Mouse (Mus musculus) splenic B cell, adult 2 months (primary cell): ENCODE data around the gene Fbxl17.

ENCODE experiments used
- DNase-seq: peaks from one replicate; pipeline ENCODE4 v3.0.0-alpha.2; 2011; ENCODE audit warnings: low read depth, low spot score
- H3K27me3 ChIP-seq: 2 replicates; pipeline ENCODE4 v1.6.1; 2012; ENCODE audit warnings: mild to moderate bottlenecking, low read length, moderate library complexity, mixed read lengths; ENCODE audit not compliant: control insufficient read depth, poor library complexity, insufficient read depth, severe bottlenecking
- H3K36me3 ChIP-seq: 2 replicates; pipeline ENCODE4 v1.6.1; 2012; ENCODE audit warnings: mild to moderate bottlenecking, low read length, moderate library complexity, mixed read lengths; ENCODE audit not compliant: control insufficient read depth, poor library complexity, insufficient read depth, severe bottlenecking

The Fbxl17 gene

GRCm38 (mm10) chr17:63280990-63281389 lies 218.8 kb downstream of the Fbxl17 start:
- DNase-seq = no peak
- no peaks in the 10 kb centered on the region for H3K36me3 ChIP-seq
- no peaks in the 10 kb centered on the region for H3K27me3 ChIP-seq

GRCm38 (mm10) chr17:63279144-63279543 lies 220.7 kb downstream of the Fbxl17 start:
- no peaks in the 10 kb centered on the region for H3K36me3 ChIP-seq
- no peak for DNase-seq
- no peaks in the 10 kb centered on the region for H3K27me3 ChIP-seq

GRCm38 (mm10) chr17:63273353-63273752 lies 226.5 kb downstream of the Fbxl17 start:
- H3K36me3 ChIP-seq = no peaks in the 10 kb centered on the region
- DNase-seq = no peak

GRCm38 (mm10) chr17:63272914-63273313 lies 226.9 kb downstream of the Fbxl17 start:
- no peaks in the 10 kb centered on the region for H3K36me3 ChIP-seq
- no peaks in the 10 kb centered on the region for H3K27me3 ChIP-seq
- DNase-seq = no peak

More at GRCm38 (mm10) chr17:63273353-63273752, 226.5 kb downstream of the Fbxl17 start:
- no peaks in the 10 kb centered on the region for H3K27me3 ChIP-seq

GRCm38 (mm10) chr17:63271000-63271399 lies 228.8 kb downstream of the Fbxl17 start:
- H3K27me3 ChIP-seq = no peaks in the 10 kb centered on the region
- DNase-seq = no peak
- no peaks in the 10 kb centered on the region for H3K36me3 ChIP-seq

GRCm38 (mm10) chr17:63270513-63270912 lies 229.3 kb downstream of the Fbxl17 start:
- DNase-seq = no peak
- no peaks in the 10 kb centered on the region for H3K27me3 ChIP-seq
- H3K36me3 ChIP-seq = no peaks in the 10 kb centered on the region

GRCm38 (mm10) chr17:63262674-63263073 lies 237.1 kb downstream of the Fbxl17 start:
- DNase-seq = no peak
- no peaks in the 10 kb centered on the region for H3K27me3 ChIP-seq
- no peaks in the 10 kb centered on the region for H3K36me3 ChIP-seq

- H3K27me3 ChIP-seq = no peaks in the 10 kb centered on the region
Observed at GRCm38 (mm10) chr17:63261508-63262141, 238.2 kb downstream of the Fbxl17 start.

GRCm38 (mm10) chr17:63259091-63259490 lies 240.7 kb downstream of the Fbxl17 start:
- Histone ChIP-seq H3K36me3 (no peaks in the 10 kb centered on the region), H3K27me3 (no peaks in the 10 kb centered on the region)
- DNase-seq = no peak

More at GRCm38 (mm10) chr17:63261508-63262141, 238.2 kb downstream of the Fbxl17 start:
- DNase-seq = no peak
- H3K36me3 ChIP-seq = no peaks in the 10 kb centered on the region

- no peaks in the 10 kb centered on the region for H3K36me3 ChIP-seq
- H3K27me3 ChIP-seq = no peaks in the 10 kb centered on the region
- no peak for DNase-seq
Observed at GRCm38 (mm10) chr17:63246144-63246619, 253.6 kb downstream of the Fbxl17 start.

GRCm38 (mm10) chr17:63245472-63245871 lies 254.3 kb downstream of the Fbxl17 start:
- DNase-seq = no peak
- Histone ChIP-seq H3K27me3 (no peaks in the 10 kb centered on the region), H3K36me3 (no peaks in the 10 kb centered on the region)

- H3K27me3 ChIP-seq = no peaks in the 10 kb centered on the region
- DNase-seq = no peak
- H3K36me3 ChIP-seq = no peaks in the 10 kb centered on the region
Observed at GRCm38 (mm10) chr17:63242761-63243160, 257.1 kb downstream of the Fbxl17 start.

GRCm38 (mm10) chr17:63240731-63241106 lies 259.1 kb downstream of the Fbxl17 start:
- Histone ChIP-seq H3K36me3 (no peaks in the 10 kb centered on the region), H3K27me3 (no peaks in the 10 kb centered on the region)
- no peak for DNase-seq

- no peaks in the 10 kb centered on the region for H3K36me3 ChIP-seq
Observed at GRCm38 (mm10) chr17:63240021-63240730, 259.6 kb downstream of the Fbxl17 start.

GRCm38 (mm10) chr17:63236846-63237245 lies 263.0 kb downstream of the Fbxl17 start:
- no peak for DNase-seq
- Histone ChIP-seq H3K27me3 (no peaks in the 10 kb centered on the region), H3K36me3 (no peaks in the 10 kb centered on the region)

More at GRCm38 (mm10) chr17:63240021-63240730, 259.6 kb downstream of the Fbxl17 start:
- H3K27me3 ChIP-seq = no peaks in the 10 kb centered on the region
- DNase-seq = no peak
